In the genomic region with DNA sequence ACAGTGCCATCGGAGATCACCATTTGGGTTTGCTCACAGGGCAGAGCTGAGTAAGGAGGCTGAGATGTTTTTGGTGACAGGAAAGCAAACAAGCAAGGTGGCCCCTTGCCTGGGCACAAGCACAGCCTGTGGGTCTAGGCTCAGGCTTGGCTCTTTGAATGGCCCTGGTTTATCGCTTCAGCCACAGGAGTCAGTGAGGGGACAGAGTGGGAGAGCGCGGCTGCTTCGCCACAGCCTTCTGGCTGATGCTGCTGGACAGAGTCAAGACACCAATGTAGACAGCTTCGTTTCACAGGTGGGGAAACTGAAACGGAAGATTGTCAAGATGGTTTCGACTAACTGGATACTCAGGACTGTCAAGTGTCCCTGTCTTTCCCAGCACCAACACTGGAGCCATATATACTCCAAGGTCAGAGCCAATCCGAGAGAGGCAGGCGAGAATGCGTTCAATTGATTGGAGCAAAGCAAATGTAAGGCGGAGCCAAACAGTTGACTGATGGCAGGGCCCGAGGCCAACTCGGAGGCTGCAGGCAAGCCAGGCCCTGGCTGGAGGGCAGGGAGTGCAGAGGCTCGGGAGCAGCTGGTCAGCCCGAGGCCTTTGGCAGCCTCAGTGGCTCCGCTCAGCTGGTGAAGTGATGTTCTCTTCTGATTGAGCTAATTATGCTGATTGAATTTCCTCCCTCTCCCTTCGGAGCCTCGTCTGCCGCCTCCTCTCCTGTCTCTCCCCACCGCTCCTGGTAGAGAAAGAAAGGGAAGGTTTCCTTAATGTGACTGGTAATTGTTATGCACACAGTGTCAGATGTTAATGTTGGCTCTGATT, we compare ENCODE assay signal across 9 mouse cellular contexts.
A peak's percentile ranks its signal among the peaks of the same experiment; 100 is the strongest.
DNase-seq lines count a peak whose midpoint lies in the region; ATAC-seq lines count a peak whose summit lies in the region.
"Had no signal": no experiment of that assay in that cellular context is flagged by ENCODE, and none has a peak within 500 bp of the region (broad histone marks: within the 10 kb centered on the region; RNA-seq: fewer than 3 reads in every experiment).

No protein-coding gene starts in this region.

- H3K4me2 ChIP-seq in embryonic facial prominence, embryonic 15.5 days (replicated peaks): peak overlapping the region; percentile 32
- H3K4me2 ChIP-seq in heart, embryonic 14.5 days (ENCODE audit: low read length): 0 out of 2 replicates have a peak overlapping the region, but pooled peaks have one; percentile 1
- H3K4me2 ChIP-seq in liver, embryonic 11.5 days: peak overlapping the region; percentile 7; the same call in 1 of the 2 replicates

- 0 out of 2 replicates have a peak overlapping the region, but pooled peaks have one; percentile 15 for H3K4me3 ChIP-seq in embryonic facial prominence, embryonic 15.5 days (replicated peaks)
- no peak overlapping the region for H3K4me3 ChIP-seq in heart, embryonic 14.5 days (ENCODE audit: control insufficient read depth in 1 of 2, insufficient read depth in 1 of 2, low read depth in 1 of 2, low read length in 2 of 2)
- no peak overlapping the region for H3K4me3 ChIP-seq in liver, embryonic 11.5 days (ENCODE audit: low read depth, low read length)

- no peaks in the 10 kb centered on the region for H3K9me3 ChIP-seq in embryonic facial prominence, embryonic 15.5 days (replicated peaks)
- no peaks in the 10 kb centered on the region for H3K9me3 ChIP-seq in heart, embryonic 14.5 days (ENCODE audit: control insufficient read depth, low read length)
- H3K9me3 ChIP-seq in liver, embryonic 11.5 days (ENCODE audit: control insufficient read depth, low read length): no peaks in the 10 kb centered on the region

- no peak overlapping the region for H3K9ac ChIP-seq in embryonic facial prominence, embryonic 15.5 days
- no peak overlapping the region for H3K9ac ChIP-seq in heart, embryonic 14.5 days (ENCODE audit: low read length)
- no peak overlapping the region for H3K9ac ChIP-seq in liver, embryonic 11.5 days (ENCODE audit: low read depth, low read length)

- H3K27me3 ChIP-seq in embryonic facial prominence, embryonic 15.5 days: peaks cover 7% of the 10 kb centered on the region
- H3K27me3 ChIP-seq in heart, embryonic 14.5 days (ENCODE audit: control insufficient read depth, insufficient read depth, low read length): peaks cover 5% of the 10 kb centered on the region; the same call in 1 of the 2 replicates
- no peaks in the 10 kb centered on the region for H3K27me3 ChIP-seq in liver, embryonic 11.5 days (replicated peaks; ENCODE audit: control insufficient read depth, insufficient read depth, low read length)

- H3K4me1 ChIP-seq in embryonic facial prominence, embryonic 15.5 days: peaks cover 8% of the 10 kb centered on the region; the same call in 1 of the 2 replicates
- H3K4me1 ChIP-seq in heart, embryonic 14.5 days (ENCODE audit: control insufficient read depth in 2 of 2, insufficient read depth in 2 of 2, low read length in 2 of 2): no peaks in the 10 kb centered on the region; a peak in 1 of 4 replicates
- no peaks in the 10 kb centered on the region for H3K4me1 ChIP-seq in liver, embryonic 11.5 days (replicated peaks; ENCODE audit: control insufficient read depth, insufficient read depth, low read length)

- 0 out of 2 replicates have a peak overlapping the region, but pooled peaks have one; percentile 39 for H3K27ac ChIP-seq in embryonic facial prominence, embryonic 15.5 days (replicated peaks)
- H3K27ac ChIP-seq in heart, embryonic 14.5 days (replicated peaks in 1 of 2; ENCODE audit: control insufficient read depth in 1 of 2, insufficient read depth in 1 of 2, low read depth in 2 of 2, low read length in 2 of 2): no peak overlapping the region
- H3K27ac ChIP-seq in liver, embryonic 11.5 days (ENCODE audit: low read depth, low read length): no peak overlapping the region
- H3K27ac ChIP-seq: macrophage had no signal

- DNase-seq in ES-CJ7 (ENCODE audit: low read depth, low spot score): peak; percentile 82
- DNase-seq in adrenal gland, postnatal 4 days (ENCODE audit: low spot score in 2 of 2): peak; percentile 10 to 16
- peak; percentile 54 to 63 for DNase-seq in kidney, postnatal 4 days
- no peak for DNase-seq in liver, embryonic 11.5 days (ENCODE audit: low spot score)
- peak; percentile 45 to 69 for DNase-seq in right cerebral cortex, postnatal 36 days (ENCODE audit: low spot score in 2 of 2)
- no peak for DNase-seq in urinary bladder, postnatal 25 days (ENCODE audit: low spot score)

- no peaks in the 10 kb centered on the region for H3K36me3 ChIP-seq in embryonic facial prominence, embryonic 15.5 days
- no peaks in the 10 kb centered on the region for H3K36me3 ChIP-seq in heart, embryonic 14.5 days (ENCODE audit: control insufficient read depth, insufficient read depth, low read length)
- H3K36me3 ChIP-seq in liver, embryonic 11.5 days (ENCODE audit: control insufficient read depth, insufficient read depth, low read length): no peaks in the 10 kb centered on the region

- ATAC-seq in embryonic facial prominence, embryonic 15.5 days (ENCODE audit: insufficient number of reproducible peaks, low FRiP score, low TSS enrichment, low read depth): peak; percentile 49; the same call in 1 of the 2 replicates
- ATAC-seq in heart, embryonic 14.5 days (ENCODE audit: insufficient number of reproducible peaks, insufficient read depth, low FRiP score, low read depth): no peak
- ATAC-seq in liver, embryonic 11.5 days (replicated peaks; ENCODE audit: low FRiP score): peak; percentile 49; the same call in 1 of the 2 replicates

- 11% methylated on average over 21 of the region's 21 CpGs for WGBS in embryonic facial prominence, embryonic 15.5 days
- WGBS in heart, embryonic 14.5 days: 9% methylated on average over 21 of the region's 21 CpGs
- WGBS in liver, embryonic 11.5 days: 18% methylated on average over 21 of the region's 21 CpGs

Comparison
In these comparisons a context has a peak if more than half of its experiments do, and no peak if none do; other contexts are left out.
1. DNase-seq: peak in ES-CJ7 (single experiment), adrenal gland, postnatal 4 days (2 of 2), kidney, postnatal 4 days (2 of 2) and right cerebral cortex, postnatal 36 days (2 of 2); none in liver, embryonic 11.5 days (single experiment) and urinary bladder, postnatal 25 days (single experiment).
2. Peak in every context shown above with its lines, with median percentiles within 50 percentile points of each other: H3K4me2 ChIP-seq.